Mouse (Mus musculus): ENCODE data around the gene 3110001I22Rik. TPM values are rescaled to one million over a fixed set of nuclear protein-coding genes. Genes with fewer than 3 reads are reported as not detected.
"Not testable (repeated sequence)": the region's sequence is repeated elsewhere in the genome, so short reads cannot be mapped to it uniquely, and the experiment has no call there.

3110001I22Rik gene
- 4.4 and 4.5 TPM in 2 replicates for polyA plus RNA-seq (2012; ENCODE audit: insufficient read depth, insufficient read length, missing spikeins)

GRCm38 (mm10) chr16:13671685-13672385, at the start of gene 3110001I22Rik, which contains the start of gene Bfar:
3110001I22Rik (plus strand) TSS chr16:13671929.
Bfar (plus strand) TSS chr16:13671858.
- Histone ChIP-seq H3K27ac (replicated peaks; ENCODE audit: low read depth, low read length) (peak within 1 kb of the TSS; percentile 95), H3K4me3 (ENCODE audit: insufficient read depth, low read depth, low read length) (peak within 1 kb of the TSS; percentile 94), H3K4me1 (ENCODE audit: control insufficient read depth, insufficient read depth, insufficient read length, low read length) (peaks cover 3% of the 10 kb centered on the region; the same call in 1 of the 2 replicates)

- Histone ChIP-seq H3K27ac (replicated peaks; ENCODE audit: low read depth, low read length) (no peak overlapping the region), H3K4me1 (ENCODE audit: control insufficient read depth, insufficient read depth, insufficient read length, low read length) (no peaks in the 10 kb centered on the region), H3K4me3 (ENCODE audit: insufficient read depth, low read depth, low read length) (no peak overlapping the region)
Observed at GRCm38 (mm10) chr16:13628345-13628744, 43.4 kb upstream of the 3110001I22Rik start.

GRCm38 (mm10) chr16:13638198-13638597, 33.5 kb upstream of the 3110001I22Rik start:
- not testable (repeated sequence) for H3K4me3 ChIP-seq (ENCODE audit: insufficient read depth, low read depth, low read length); H3K4me1 ChIP-seq (ENCODE audit: control insufficient read depth, insufficient read depth, insufficient read length, low read length); H3K27ac ChIP-seq (replicated peaks; ENCODE audit: low read depth, low read length)

- no peak overlapping the region for H3K27ac ChIP-seq (replicated peaks; ENCODE audit: low read depth, low read length)
- no peak overlapping the region for H3K4me3 ChIP-seq (ENCODE audit: insufficient read depth, low read depth, low read length)
- H3K4me1 ChIP-seq (ENCODE audit: control insufficient read depth, insufficient read depth, insufficient read length, low read length): no peaks in the 10 kb centered on the region
Observed at GRCm38 (mm10) chr16:13639508-13639907, 32.2 kb upstream of the 3110001I22Rik start.

- Histone ChIP-seq H3K27ac (replicated peaks; ENCODE audit: low read depth, low read length) (no peak overlapping the region), H3K4me3 (ENCODE audit: insufficient read depth, low read depth, low read length) (no peak overlapping the region), H3K4me1 (ENCODE audit: control insufficient read depth, insufficient read depth, insufficient read length, low read length) (no peaks in the 10 kb centered on the region)
Observed at GRCm38 (mm10) chr16:13640064-13640463, 31.7 kb upstream of the 3110001I22Rik start.

- no peaks in the 10 kb centered on the region for H3K4me1 ChIP-seq (ENCODE audit: control insufficient read depth, insufficient read depth, insufficient read length, low read length)
- H3K4me3 ChIP-seq (ENCODE audit: insufficient read depth, low read depth, low read length): no peak overlapping the region
- no peak overlapping the region for H3K27ac ChIP-seq (replicated peaks; ENCODE audit: low read depth, low read length)
Observed at GRCm38 (mm10) chr16:13644474-13644873, 27.3 kb upstream of the 3110001I22Rik start.

- no peaks in the 10 kb centered on the region for H3K4me1 ChIP-seq (ENCODE audit: control insufficient read depth, insufficient read depth, insufficient read length, low read length)
- no peak overlapping the region for H3K27ac ChIP-seq (replicated peaks; ENCODE audit: low read depth, low read length)
- no peak overlapping the region for H3K4me3 ChIP-seq (ENCODE audit: insufficient read depth, low read depth, low read length)
Observed at GRCm38 (mm10) chr16:13645930-13646329, 25.8 kb upstream of the 3110001I22Rik start.

GRCm38 (mm10) chr16:13658886-13659285, 12.8 kb upstream of the 3110001I22Rik start:
- no peak overlapping the region for H3K27ac ChIP-seq (replicated peaks; ENCODE audit: low read depth, low read length)
- H3K4me1 ChIP-seq (ENCODE audit: control insufficient read depth, insufficient read depth, insufficient read length, low read length): no peaks in the 10 kb centered on the region
- no peak overlapping the region for H3K4me3 ChIP-seq (ENCODE audit: insufficient read depth, low read depth, low read length)

GRCm38 (mm10) chr16:13660736-13661135, 11.0 kb upstream of the 3110001I22Rik start:
- H3K4me1 ChIP-seq (ENCODE audit: control insufficient read depth, insufficient read depth, insufficient read length, low read length): no peaks in the 10 kb centered on the region
- H3K27ac ChIP-seq (replicated peaks; ENCODE audit: low read depth, low read length): no peak overlapping the region
- no peak overlapping the region for H3K4me3 ChIP-seq (ENCODE audit: insufficient read depth, low read depth, low read length)

- Histone ChIP-seq H3K4me3 (ENCODE audit: insufficient read depth, low read depth, low read length) (peak within 1 kb of the TSS; percentile 65), H3K4me1 (ENCODE audit: control insufficient read depth, insufficient read depth, insufficient read length, low read length) (peaks cover 3% of the 10 kb centered on the region; the same call in 1 of the 2 replicates), H3K27ac (replicated peaks; ENCODE audit: low read depth, low read length) (peak within 1 kb of the TSS; percentile 59; the same call in 1 of the 2 replicates)
Observed at GRCm38 (mm10) chr16:13667878-13668343, 3.8 kb upstream of the 3110001I22Rik start, which contains the start of gene Parn. Parn (minus strand) TSS chr16:13668170.

- H3K4me3 ChIP-seq (ENCODE audit: insufficient read depth, low read depth, low read length): peak overlapping the region; percentile 44
- peak overlapping the region; percentile 59; the same call in 1 of the 2 replicates for H3K27ac ChIP-seq (replicated peaks; ENCODE audit: low read depth, low read length)
- peaks cover 3% of the 10 kb centered on the region; the same call in 1 of the 2 replicates for H3K4me1 ChIP-seq (ENCODE audit: control insufficient read depth, insufficient read depth, insufficient read length, low read length)
Observed at GRCm38 (mm10) chr16:13668402-13669108, 3.2 kb upstream of the 3110001I22Rik start.

GRCm38 (mm10) chr16:13669282-13669681, 2.4 kb upstream of the 3110001I22Rik start:
- no peak overlapping the region for H3K27ac ChIP-seq (replicated peaks; ENCODE audit: low read depth, low read length)
- H3K4me3 ChIP-seq (ENCODE audit: insufficient read depth, low read depth, low read length): no peak overlapping the region
- H3K4me1 ChIP-seq (ENCODE audit: control insufficient read depth, insufficient read depth, insufficient read length, low read length): peaks cover 3% of the 10 kb centered on the region; the same call in 1 of the 2 replicates

- not testable (repeated sequence) for H3K4me1 ChIP-seq (ENCODE audit: control insufficient read depth, insufficient read depth, insufficient read length, low read length)
- peak overlapping the region; percentile 79; the same call in 1 of the 2 replicates for H3K27ac ChIP-seq (replicated peaks; ENCODE audit: low read depth, low read length)
- peak overlapping the region; percentile 50; the same call in 1 of the 2 replicates for H3K4me3 ChIP-seq (ENCODE audit: insufficient read depth, low read depth, low read length)
Observed at GRCm38 (mm10) chr16:13670896-13671295, 833 bp upstream of the 3110001I22Rik start.

- H3K27ac ChIP-seq (replicated peaks; ENCODE audit: low read depth, low read length): peak overlapping the region; percentile 95
- H3K4me3 ChIP-seq (ENCODE audit: insufficient read depth, low read depth, low read length): peak overlapping the region; percentile 94
- H3K4me1 ChIP-seq (ENCODE audit: control insufficient read depth, insufficient read depth, insufficient read length, low read length): peaks cover 3% of the 10 kb centered on the region; the same call in 1 of the 2 replicates
Observed at GRCm38 (mm10) chr16:13672386-13672898, 713 bp downstream of the 3110001I22Rik start.

GRCm38 (mm10) chr16:13673114-13673513, 1.4 kb downstream of the 3110001I22Rik start:
- peaks cover 3% of the 10 kb centered on the region; the same call in 1 of the 2 replicates for H3K4me1 ChIP-seq (ENCODE audit: control insufficient read depth, insufficient read depth, insufficient read length, low read length)
- H3K4me3 ChIP-seq (ENCODE audit: insufficient read depth, low read depth, low read length): no peak overlapping the region
- peak overlapping the region; percentile 95; the same call in 1 of the 2 replicates for H3K27ac ChIP-seq (replicated peaks; ENCODE audit: low read depth, low read length)

Data from brown adipose tissue, adult 24 weeks (tissue).